Mouse (Mus musculus): Measurements from ENCODE around the gene Olfr980.
"Not testable (repeated sequence)": the region's sequence is repeated elsewhere in the genome, so short reads cannot be mapped to it uniquely, and the experiment has no call there.

DNA sequence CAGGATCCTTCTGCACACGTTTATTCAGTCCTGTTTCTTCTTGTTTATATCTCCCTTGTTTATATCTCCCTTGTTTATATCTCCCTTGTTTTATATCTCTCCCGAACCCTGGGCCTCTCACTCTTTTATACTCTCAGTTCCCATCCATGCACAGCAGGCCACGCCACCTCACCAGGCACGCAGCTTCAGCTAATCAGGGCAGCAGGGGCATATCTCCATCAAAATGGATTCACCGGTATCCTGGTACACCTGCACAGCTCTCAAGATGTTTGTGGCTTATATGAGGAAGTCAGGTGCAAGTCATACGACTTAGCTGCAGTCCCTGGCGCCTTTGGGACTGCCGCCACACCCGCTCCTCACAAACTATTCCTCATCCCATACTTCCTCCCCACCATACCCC, 48.3 kb downstream of the Olfr980 start, which contains the start of gene Olfr976:
- not testable (repeated sequence) for TF ChIP-seq CTCF (IDR thresholded peaks at IDR 0.05; ENCODE audit: low read depth, low read length); POLR2A (IDR thresholded peaks at IDR 0.05; ENCODE audit: insufficient read depth, low read length)
